Mouse (Mus musculus) myocyte (in vitro differentiated cells): ENCODE data around the gene P2ry6.

Experiments used
- CEBPB ChIP-seq: IDR thresholded peaks from 2 replicates; pipeline ENCODE4 v1.6.1; 2011; ENCODE audit warnings: mild to moderate bottlenecking, moderate library complexity; ENCODE audit not compliant: poor library complexity, insufficient read depth, severe bottlenecking
- E2F4 ChIP-seq: IDR thresholded peaks from one replicate; pipeline ENCODE4 v1.6.1; 2011; ENCODE audit warnings: mild to moderate bottlenecking, control low read depth, moderate library complexity; ENCODE audit not compliant: insufficient read depth
- MYOD1 ChIP-seq, 3 experiments: IDR thresholded peaks; one replicate each; pipeline ENCODE4 v1.6.1; 2011; ENCODE audit warnings: control low read depth in 2 of 3, low read depth in 2 of 3, mild to moderate bottlenecking in 2 of 3, moderate library complexity in 1 of 3; ENCODE audit not compliant: insufficient read length in 2 of 3, control insufficient read depth in 1 of 3
- MYOG ChIP-seq, 3 experiments: IDR thresholded peaks; one replicate each; pipeline ENCODE4 v1.6.1; 2011; ENCODE audit warnings: control low read depth in 2 of 3, low read depth in 2 of 3, mild to moderate bottlenecking in 2 of 3; ENCODE audit not compliant: insufficient read length in 2 of 3, control insufficient read depth in 1 of 3, insufficient read depth in 1 of 3
- POLR2A ChIP-seq: IDR thresholded peaks from one replicate; pipeline ENCODE4 v1.6.1; 2011; ENCODE audit warnings: low read depth, mild to moderate bottlenecking, control low read depth, moderate library complexity; ENCODE audit not compliant: insufficient read length
- POLR2AphosphoS2 ChIP-seq: IDR thresholded peaks from one replicate; pipeline ENCODE4 v1.6.1; 2011; ENCODE audit warnings: low read depth, control low read depth; ENCODE audit not compliant: insufficient read length
- SRF ChIP-seq: IDR thresholded peaks from one replicate; pipeline ENCODE4 v1.6.1; 2011; ENCODE audit warnings: low read depth; ENCODE audit not compliant: control insufficient read depth, insufficient read length
- TCF12 ChIP-seq: IDR thresholded peaks from one replicate; pipeline ENCODE4 v1.6.1; 2011; ENCODE audit warnings: mild to moderate bottlenecking, control low read depth; ENCODE audit not compliant: poor library complexity, insufficient read depth, severe bottlenecking

DNA sequence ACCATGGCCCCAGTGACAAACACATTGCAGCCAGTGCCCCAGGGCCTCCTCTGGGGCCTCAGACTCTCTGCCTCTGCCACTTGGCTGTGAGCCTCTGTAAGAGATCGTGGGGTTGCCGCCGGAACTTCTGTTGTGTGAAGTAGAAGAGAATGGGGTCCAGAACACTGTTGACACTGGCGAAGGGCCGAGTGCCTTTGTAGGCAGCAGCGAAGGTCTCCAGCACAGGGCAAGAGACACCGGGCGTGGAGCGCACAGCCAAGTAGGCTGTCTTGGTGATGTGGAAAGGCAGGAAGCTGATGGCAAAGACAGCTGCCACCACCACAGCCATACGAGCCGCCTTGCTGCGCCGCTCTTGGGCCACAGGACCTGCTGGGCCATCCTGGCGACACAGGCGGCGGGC is 36.3 kb downstream of the P2ry6 start:
- TF ChIP-seq MYOG (IDR thresholded peaks at IDR 0.05; ENCODE audit: control insufficient read depth in 1 of 3, insufficient read depth in 1 of 3, insufficient read length in 2 of 3, low read depth in 2 of 3) (peak in 1 of 3 experiments; percentile 8), TCF12 (no peak), MYOD1 (IDR thresholded peaks at IDR 0.05; ENCODE audit: control insufficient read depth in 1 of 3, insufficient read length in 2 of 3, low read depth in 2 of 3) (no peak), POLR2A (no peak), CEBPB (no peak), SRF (no peak), E2F4 (no peak), POLR2AphosphoS2 (peak; percentile 35)
